11 mouse cellular contexts compared by ENCODE assay signal in the genomic region with DNA sequence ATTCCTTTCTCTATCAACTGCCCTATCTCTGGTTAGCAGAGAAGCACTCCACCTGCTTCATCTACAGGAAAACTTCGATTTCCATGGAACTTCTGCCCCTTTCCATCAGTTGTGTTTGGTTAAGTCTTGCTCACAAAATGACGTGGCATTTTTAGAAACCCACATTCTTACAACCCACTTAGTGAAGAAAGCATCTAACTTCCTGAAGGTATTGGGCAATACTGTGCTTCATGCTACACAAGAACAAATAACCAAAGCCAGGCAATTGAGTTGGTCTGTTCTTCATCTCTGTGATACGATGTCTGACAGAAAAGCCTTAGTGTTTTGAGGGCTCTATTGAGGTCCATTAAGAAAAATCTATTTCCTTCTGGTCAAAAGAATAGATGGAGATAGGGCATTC.
"Had no signal": no experiment of that assay in that cellular context is flagged by ENCODE, and none has a peak within 500 bp of the region (broad histone marks: within the 10 kb centered on the region; RNA-seq: fewer than 3 reads in every experiment).

No protein-coding gene starts in this region.

- DNase-seq: kidney, adult 9 months; kidney, postnatal 14 days; kidney, postnatal 4 days; left cerebral cortex, postnatal 4 days; liver, postnatal 0 days; lung, embryonic 14.5 days; midbrain, embryonic 14.5 days; right cerebral cortex, postnatal 25 days; spleen, adult 18-20 months; thymus, postnatal 25 days had no signal

- ATAC-seq: liver, postnatal 0 days; lung, postnatal 0 days had no signal
